Mouse (Mus musculus) mouse embryonic stem cell (cell line): ENCODE measurements around the gene Dusp22.

Experiments used
- in situ Hi-C, 2 experiments: fragments of 300-500 bp; cut with MboI; formaldehyde crosslinking; loops; 1 replicate in 1 of 2; 3 replicates in 1 of 2; pipeline ENCODE4 v1.14.3; 2019 to 2020; ENCODE audit warnings: low sequenced_read_pairs in 2 of 2, low pct_unique_long_range_greater_than_20kb in 1 of 2, mixed read lengths in 1 of 2; ENCODE audit not compliant: unreplicated experiment in 1 of 2

Dusp22 gene

GRCm38 (mm10) chr13:30737257-30737656, 77.5 kb downstream of the Dusp22 start:
- in situ Hi-C loops, result no loop called here

- in situ Hi-C loops, result no loop called here
Observed at GRCm38 (mm10) chr13:30738310-30738840, 78.6 kb downstream of the Dusp22 start.

- in situ Hi-C loops, result no loop called here
Observed at GRCm38 (mm10) chr13:30741172-30741571, 81.4 kb downstream of the Dusp22 start.

- in situ Hi-C loops, result no loop called here
Observed at GRCm38 (mm10) chr13:30742411-30742970, 82.7 kb downstream of the Dusp22 start.

- in situ Hi-C loops, result no loop called here
Observed at GRCm38 (mm10) chr13:30745121-30745520, 85.3 kb downstream of the Dusp22 start.

- in situ Hi-C loops, result no loop called here
Observed at GRCm38 (mm10) chr13:30747068-30747467, 87.3 kb downstream of the Dusp22 start.

- in situ Hi-C loops, result no loop called here
Observed at GRCm38 (mm10) chr13:30747504-30747903, 87.7 kb downstream of the Dusp22 start.

- in situ Hi-C loops, result no loop called here
Observed at GRCm38 (mm10) chr13:30748321-30748720, 88.5 kb downstream of the Dusp22 start.

GRCm38 (mm10) chr13:30749021-30749556, 89.3 kb downstream of the Dusp22 start, which contains the start of gene Irf4:
Gene Irf4 (plus strand): TSS chr13:30749226.
- in situ Hi-C loops, result no loop called here

GRCm38 (mm10) chr13:30749557-30750141, 89.8 kb downstream of the Dusp22 start:
- in situ Hi-C loops, result no loop called here

- in situ Hi-C loops, result no loop called here
Observed at GRCm38 (mm10) chr13:30750461-30751303, 90.9 kb downstream of the Dusp22 start.

- in situ Hi-C loops, result no loop called here
Observed at GRCm38 (mm10) chr13:30751304-30751580, 91.4 kb downstream of the Dusp22 start.

- in situ Hi-C loops, result no loop called here
Observed at GRCm38 (mm10) chr13:30752581-30753187, 92.9 kb downstream of the Dusp22 start.

GRCm38 (mm10) chr13:30753441-30753840, 93.6 kb downstream of the Dusp22 start:
- in situ Hi-C loops, result no loop called here

GRCm38 (mm10) chr13:30754066-30754465, 94.3 kb downstream of the Dusp22 start:
- in situ Hi-C loops, result no loop called here

GRCm38 (mm10) chr13:30754825-30755476, 95.2 kb downstream of the Dusp22 start:
- in situ Hi-C loops, result no loop called here

- in situ Hi-C loops, result no loop called here
Observed at GRCm38 (mm10) chr13:30755577-30755976, 95.8 kb downstream of the Dusp22 start.

GRCm38 (mm10) chr13:30755998-30756639, 96.3 kb downstream of the Dusp22 start:
- in situ Hi-C loops, result no loop called here
